8 mouse cellular contexts compared by ENCODE assay signal in genomic region chr16:8671551-8672349, GRCm38 (mm10). TPM values are rescaled to one million over a fixed set of nuclear protein-coding genes. Genes with fewer than 3 reads are reported as not detected.
DNase-seq lines count a peak whose midpoint lies in the region; ATAC-seq lines count a peak whose summit lies in the region.

Gene Carhsp1 (minus strand): TSS chr16:8672155.

- ATAC-seq in common myeloid progenitor, adult 5-6 weeks (replicated peaks; ENCODE audit: low read depth, poor library complexity, severe bottlenecking), result peak; percentile 68
- ATAC-seq in megakaryocyte progenitor cell, adult 5-6 weeks (replicated peaks; ENCODE audit: poor library complexity), result peak; percentile 61

- peak; percentile 99 for DNase-seq in ZHBTc4 (ENCODE audit: low read depth, low spot score)
- peak; percentile 91 to 92 for DNase-seq in gastrocnemius, adult 8-10 months (ENCODE audit: low spot score in 2 of 2)
- peak; percentile 95 for DNase-seq in induced T-regulatory cell, adult 2 months (ENCODE audit: low read depth)
- peak; percentile 68 to 80 for DNase-seq in left cerebral cortex, adult 9 months (ENCODE audit: low spot score in 2 of 2)
- peak; percentile 76 for DNase-seq in right cerebral cortex, postnatal 14 days
- peak; percentile 87 to 96 for DNase-seq in urinary bladder, postnatal 36 days (ENCODE audit: low spot score in 2 of 2)

RNA-seq across cellular contexts. Expression of gene Carhsp1, which starts in this region (rescaled TPM):
- total RNA-seq in common myeloid progenitor, adult 5-6 weeks (2017), result 9.1 and 9.8 TPM in 2 replicates
- 1 to 10 TPM; 3.9 to 5.7 (median 5.3) TPM for total RNA-seq in gastrocnemius, adult 8-10 months (2022)
- total RNA-seq in megakaryocyte progenitor cell, adult 5-6 weeks (2015), result 4.5 and 5.8 TPM in 2 replicates
- total RNA-seq in megakaryocyte progenitor cell, adult 5-6 weeks (2017), result 6.0 and 7.9 TPM in 2 replicates

Comparison
In these comparisons a context has a peak if more than half of its experiments do, and no peak if none do; other contexts are left out.
1. Peak in every context shown above with its lines: DNase-seq and ATAC-seq.